Mouse (Mus musculus): ENCODE results near the gene Ctso.

GRCm38 (mm10) chr3:81924931-81925330 lies 7.5 kb upstream of the Ctso start:
- TF ChIP-seq CTCF (IDR thresholded peaks at IDR 0.05; ENCODE audit: extremely low read depth, insufficient read length, insufficient replicate concordance, low read depth, low read length): no peak
- no peak for TF ChIP-seq POLR2A (IDR thresholded peaks at IDR 0.05; ENCODE audit: low read depth, low read length)

Measured in small intestine, adult 2 months (tissue).